Mouse (Mus musculus): Measurements from ENCODE around the gene Rassf3. TPM values are rescaled to one million over a fixed set of nuclear protein-coding genes. Genes with fewer than 3 reads are reported as not detected.

Rassf3 gene
- total and polyA plus RNA-seq, 3 experiments, result 0.07 to 0.66 TPM; not detected in 1

DNA sequence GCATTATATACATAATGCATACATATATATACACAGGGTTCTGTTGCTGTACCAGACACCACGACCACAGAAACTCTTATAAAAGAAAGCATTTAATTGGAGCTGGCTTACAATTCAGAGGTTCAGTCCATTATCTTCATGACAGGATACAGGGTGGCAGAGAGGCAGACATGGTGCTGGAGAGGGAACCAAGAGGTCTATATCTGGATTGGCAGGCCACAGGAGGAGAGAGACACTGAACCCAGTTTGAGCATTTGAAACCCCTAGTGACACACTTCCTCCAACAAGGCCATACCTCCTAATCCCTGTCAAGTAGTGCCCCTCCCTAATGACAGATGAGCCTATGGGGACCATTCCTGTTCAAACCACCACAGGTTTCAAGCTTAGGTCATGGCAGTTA is 7.2 kb upstream of the Rassf3 start:
- Histone ChIP-seq H3K27me3 (ENCODE audit: insufficient read depth, low read length) (0 out of 2 replicates have a peak, but pooled peaks cover 2% of the 10 kb centered on the region), H3K9me3 (replicated peaks) (no peaks in the 10 kb centered on the region), H3K4me1 (ENCODE audit: insufficient read depth, low read depth, low read length) (no peaks in the 10 kb centered on the region; the same call in 1 of the 2 replicates), H3K4me3 (ENCODE audit: low read depth, low read length) (no peak overlapping the region), H3K36me3 (replicated peaks) (no peaks in the 10 kb centered on the region)
- no peak for TF ChIP-seq GATA1 (IDR thresholded peaks at IDR 0.05; ENCODE audit: borderline replicate concordance, low read length)
- no peak for TF ChIP-seq CTCF (IDR thresholded peaks at IDR 0.05; ENCODE audit: low read depth, low read length)
- no peak for TF ChIP-seq TAL1 (conservative IDR thresholded peaks at IDR 0.05; ENCODE audit: low read depth, low read length)
- DNase-seq (ENCODE audit: low spot score) (no peak), ATAC-seq (ENCODE audit: extremely low read depth, insufficient number of reproducible peaks, low FRiP score, poor library complexity, severe bottlenecking) (no peak)

DNA sequence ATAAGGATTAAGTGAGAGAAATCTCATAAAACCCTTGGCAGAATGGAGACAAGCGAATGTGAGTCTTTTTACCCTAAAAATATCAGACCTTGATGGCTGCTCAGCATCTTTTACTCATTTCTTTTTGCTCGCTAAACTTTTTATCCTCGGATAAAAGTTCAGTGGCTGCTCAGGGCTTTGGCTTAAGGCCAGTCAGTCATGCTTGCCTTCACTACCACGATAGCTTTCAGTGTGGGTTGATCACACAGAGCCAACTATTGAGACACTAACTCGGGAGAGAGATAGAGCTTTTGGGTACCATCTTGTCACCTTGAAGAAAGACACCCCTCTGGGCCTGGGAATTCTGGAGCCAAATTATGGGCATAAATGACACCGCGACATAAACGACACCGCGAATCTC is 5.0 kb upstream of the Rassf3 start:
- peaks cover 8% of the 10 kb centered on the region for H3K4me1 ChIP-seq (ENCODE audit: insufficient read depth, low read depth, low read length)
- no peaks in the 10 kb centered on the region for H3K36me3 ChIP-seq (replicated peaks)
- DNase-seq (ENCODE audit: low spot score) (no peak), ATAC-seq (ENCODE audit: extremely low read depth, insufficient number of reproducible peaks, low FRiP score, poor library complexity, severe bottlenecking) (no peak)
- 0 out of 2 replicates have a peak, but pooled peaks cover 2% of the 10 kb centered on the region for H3K27me3 ChIP-seq (ENCODE audit: insufficient read depth, low read length)
- TF ChIP-seq POLR2AphosphoS5 (IDR thresholded peaks at IDR 0.05; ENCODE audit: insufficient replicate concordance, low read depth, low read length) (no peak), TAL1 (conservative IDR thresholded peaks at IDR 0.05; ENCODE audit: low read depth, low read length) (no peak), GATA1 (IDR thresholded peaks at IDR 0.05; ENCODE audit: borderline replicate concordance, low read length) (no peak), CTCF (IDR thresholded peaks at IDR 0.05; ENCODE audit: low read depth, low read length) (no peak), GATA2 (IDR thresholded peaks at IDR 0.05; ENCODE audit: borderline replicate concordance, low read depth, low read length) (no peak)
- peaks cover 2% of the 10 kb centered on the region; the same call in 1 of the 2 replicates for H3K9me3 ChIP-seq (replicated peaks)
- no peak overlapping the region for H3K4me3 ChIP-seq (ENCODE audit: low read depth, low read length)

DNA sequence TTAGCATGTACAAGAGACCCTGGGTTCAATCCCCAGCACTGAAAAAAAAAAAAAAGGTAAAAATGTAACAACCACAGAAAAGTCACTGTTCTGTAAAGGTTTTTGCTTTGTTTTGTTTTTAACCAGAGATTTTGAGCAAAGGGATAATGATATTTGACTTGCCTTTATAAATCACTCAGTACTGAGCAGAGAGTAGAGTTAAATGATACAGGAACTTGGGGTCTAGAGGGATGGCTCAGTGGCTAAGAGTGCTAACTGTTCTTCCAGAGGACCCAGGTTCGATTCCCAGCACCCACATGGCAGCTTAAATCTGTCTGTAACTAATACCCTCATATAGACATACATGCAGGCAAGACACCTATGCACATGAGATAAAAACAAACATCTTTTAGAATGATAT is 3.8 kb upstream of the Rassf3 start:
- H3K4me1 ChIP-seq (ENCODE audit: insufficient read depth, low read depth, low read length), result peaks cover 15% of the 10 kb centered on the region

DNA sequence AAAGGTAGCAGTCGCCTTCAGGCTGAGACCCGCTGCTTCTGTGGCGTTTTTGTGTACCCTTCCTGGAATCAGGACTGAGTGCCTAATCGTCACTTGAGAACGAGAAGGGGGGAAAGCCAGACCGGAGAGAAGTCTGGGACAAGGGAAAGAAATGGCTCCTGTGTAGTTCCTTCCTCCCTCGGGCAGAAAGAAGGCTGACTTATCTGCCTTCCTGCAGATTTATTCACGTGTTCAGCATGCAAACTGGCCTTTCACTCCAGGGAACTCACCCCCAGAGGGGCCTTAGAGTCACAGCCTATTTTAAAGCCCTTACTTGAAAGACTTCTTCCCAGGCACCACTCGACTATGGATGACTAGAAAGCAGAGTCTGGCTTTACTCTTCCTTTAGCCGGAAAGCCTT is 1.3 kb upstream of the Rassf3 start:
- H3K4me1 ChIP-seq (ENCODE audit: insufficient read depth, low read depth, low read length), result peaks cover 18% of the 10 kb centered on the region
- no peak for ATAC-seq (ENCODE audit: extremely low read depth, insufficient number of reproducible peaks, low FRiP score, poor library complexity, severe bottlenecking)
- H3K4me3 ChIP-seq (ENCODE audit: low read depth, low read length), result no peak overlapping the region
- no peaks in the 10 kb centered on the region for H3K36me3 ChIP-seq (replicated peaks)
- no peak for DNase-seq (ENCODE audit: low spot score)
- TF ChIP-seq GATA1 (IDR thresholded peaks at IDR 0.05; ENCODE audit: borderline replicate concordance, low read length) (no peak), POLR2AphosphoS5 (IDR thresholded peaks at IDR 0.05; ENCODE audit: insufficient replicate concordance, low read depth, low read length) (no peak), TAL1 (conservative IDR thresholded peaks at IDR 0.05; ENCODE audit: low read depth, low read length) (no peak), CTCF (IDR thresholded peaks at IDR 0.05; ENCODE audit: low read depth, low read length) (no peak), GATA2 (IDR thresholded peaks at IDR 0.05; ENCODE audit: borderline replicate concordance, low read depth, low read length) (no peak)
- peaks cover 8% of the 10 kb centered on the region; the same call in 1 of the 2 replicates for H3K9me3 ChIP-seq (replicated peaks)
- peaks cover 13% of the 10 kb centered on the region; the same call in 1 of the 2 replicates for H3K27me3 ChIP-seq (ENCODE audit: insufficient read depth, low read length)

More for the DNA sequence above, 3.8 kb upstream of the Rassf3 start:
- no peak for ATAC-seq (ENCODE audit: extremely low read depth, insufficient number of reproducible peaks, low FRiP score, poor library complexity, severe bottlenecking)
- no peak for TF ChIP-seq TAL1 (conservative IDR thresholded peaks at IDR 0.05; ENCODE audit: low read depth, low read length)
- no peak for TF ChIP-seq GATA1 (IDR thresholded peaks at IDR 0.05; ENCODE audit: borderline replicate concordance, low read length)
- no peak for TF ChIP-seq GATA2 (IDR thresholded peaks at IDR 0.05; ENCODE audit: borderline replicate concordance, low read depth, low read length)
- TF ChIP-seq CTCF (IDR thresholded peaks at IDR 0.05; ENCODE audit: low read depth, low read length), result no peak
- no peak for TF ChIP-seq POLR2AphosphoS5 (IDR thresholded peaks at IDR 0.05; ENCODE audit: insufficient replicate concordance, low read depth, low read length)
- Histone ChIP-seq H3K27me3 (ENCODE audit: insufficient read depth, low read length) (peaks cover 9% of the 10 kb centered on the region; the same call in 1 of the 2 replicates), H3K4me3 (ENCODE audit: low read depth, low read length) (no peak overlapping the region), H3K36me3 (replicated peaks) (no peaks in the 10 kb centered on the region), H3K9me3 (replicated peaks) (peaks cover 8% of the 10 kb centered on the region; the same call in 1 of the 2 replicates)
- no peak for DNase-seq (ENCODE audit: low spot score)

DNA sequence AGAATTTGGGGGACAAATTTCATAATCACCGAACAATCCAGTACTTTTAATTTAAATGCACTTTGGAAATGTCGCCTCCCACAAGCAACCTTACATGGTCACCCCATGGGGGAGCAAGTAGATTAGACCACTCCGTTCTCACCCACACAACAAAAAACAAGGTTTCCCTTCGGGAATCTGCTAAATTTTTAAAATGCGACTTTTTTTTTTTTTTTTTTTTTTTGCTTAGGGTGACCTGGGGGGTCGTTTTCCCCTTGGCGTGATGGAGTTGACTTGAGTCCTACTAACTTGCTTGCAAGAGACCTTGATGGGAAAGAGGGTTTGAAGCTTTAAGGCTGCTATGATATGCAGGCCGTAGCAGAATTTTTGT is 806 bp upstream of the Rassf3 start:
- Histone ChIP-seq H3K36me3 (replicated peaks) (no peaks in the 10 kb centered on the region), H3K4me1 (ENCODE audit: insufficient read depth, low read depth, low read length) (peaks cover 18% of the 10 kb centered on the region), H3K27me3 (ENCODE audit: insufficient read depth, low read length) (peaks cover 13% of the 10 kb centered on the region; the same call in 1 of the 2 replicates), H3K9me3 (replicated peaks) (peaks cover 8% of the 10 kb centered on the region; the same call in 1 of the 2 replicates), H3K4me3 (ENCODE audit: low read depth, low read length) (peak overlapping the region; percentile 69; the same call in 1 of the 2 replicates)
- TF ChIP-seq TAL1 (conservative IDR thresholded peaks at IDR 0.05; ENCODE audit: low read depth, low read length) (no peak), POLR2AphosphoS5 (IDR thresholded peaks at IDR 0.05; ENCODE audit: insufficient replicate concordance, low read depth, low read length) (no peak), CTCF (IDR thresholded peaks at IDR 0.05; ENCODE audit: low read depth, low read length) (no peak), GATA2 (IDR thresholded peaks at IDR 0.05; ENCODE audit: borderline replicate concordance, low read depth, low read length) (no peak), GATA1 (IDR thresholded peaks at IDR 0.05; ENCODE audit: borderline replicate concordance, low read length) (no peak)
- DNase-seq (ENCODE audit: low spot score) (no peak), ATAC-seq (ENCODE audit: extremely low read depth, insufficient number of reproducible peaks, low FRiP score, poor library complexity, severe bottlenecking) (no peak)

DNA sequence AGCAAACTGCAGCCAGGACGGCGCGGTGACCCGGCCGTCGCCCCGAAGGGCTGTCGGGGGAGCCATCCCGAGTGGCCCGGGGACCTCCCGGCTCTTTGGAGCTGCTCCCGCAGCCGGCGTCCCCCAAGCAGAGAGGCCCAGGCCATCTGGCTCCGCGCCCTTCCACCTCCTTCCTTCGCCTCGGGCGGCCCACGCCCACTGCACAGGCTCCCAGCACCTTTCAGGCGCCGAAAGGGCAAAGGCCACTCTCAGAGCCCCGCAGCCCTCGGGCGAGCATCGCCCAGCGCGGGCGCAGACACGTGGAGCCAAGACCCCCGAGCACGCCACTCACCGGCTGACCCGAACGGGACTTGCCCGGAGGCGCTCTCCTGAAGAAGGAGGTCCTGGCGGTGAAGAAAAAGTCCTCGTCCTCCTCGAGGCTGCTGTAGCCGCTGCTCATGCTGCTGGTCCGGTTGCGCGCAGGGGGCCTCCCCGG is 438 bp downstream of the Rassf3 start:
- Histone ChIP-seq H3K4me1 (ENCODE audit: insufficient read depth, low read depth, low read length) (peaks cover 18% of the 10 kb centered on the region), H3K36me3 (replicated peaks) (no peaks in the 10 kb centered on the region), H3K9me3 (replicated peaks) (peaks cover 8% of the 10 kb centered on the region; the same call in 1 of the 2 replicates), H3K27me3 (ENCODE audit: insufficient read depth, low read length) (peaks cover 15% of the 10 kb centered on the region; the same call in 1 of the 2 replicates), H3K4me3 (ENCODE audit: low read depth, low read length) (peak overlapping the region; percentile 69)
- no peak for TF ChIP-seq TAL1 (conservative IDR thresholded peaks at IDR 0.05; ENCODE audit: low read depth, low read length)
- no peak for TF ChIP-seq GATA2 (IDR thresholded peaks at IDR 0.05; ENCODE audit: borderline replicate concordance, low read depth, low read length)
- TF ChIP-seq CTCF (IDR thresholded peaks at IDR 0.05; ENCODE audit: low read depth, low read length), result no peak
- no peak for TF ChIP-seq POLR2AphosphoS5 (IDR thresholded peaks at IDR 0.05; ENCODE audit: insufficient replicate concordance, low read depth, low read length)
- TF ChIP-seq GATA1 (IDR thresholded peaks at IDR 0.05; ENCODE audit: borderline replicate concordance, low read length), result no peak
- no peak for ATAC-seq (ENCODE audit: extremely low read depth, insufficient number of reproducible peaks, low FRiP score, poor library complexity, severe bottlenecking)
- peak; percentile 5 for DNase-seq (ENCODE audit: low spot score)
